Mouse (Mus musculus) kidney, postnatal 0 days (tissue): Measurements from ENCODE around the gene Tfap4. TPM values are rescaled to one million over a fixed set of nuclear protein-coding genes. Genes with fewer than 3 reads are reported as not detected.
"Not testable (repeated sequence)": the region's sequence is repeated elsewhere in the genome, so short reads cannot be mapped to it uniquely, and the experiment has no call there.

Source experiments
- ATAC-seq: fragments of 200-750 bp; cut with Nextera tagmentation; replicated peaks from 2 replicates; pipeline ENCODE4 v1.8.0; 2017; ENCODE audit warnings: low read depth, moderate number of reproducible peaks, moderate TSS enrichment, moderate library complexity; ENCODE audit not compliant: low FRiP score
- DNase-seq: peaks from one replicate; pipeline ENCODE4 v3.0.0-alpha.2; 2016; ENCODE audit warnings: low spot score
- H3K27ac ChIP-seq: fragments of 300-500 bp; sonication (generic); 2 replicates; pipeline ENCODE4 v1.5.1; 2014; ENCODE audit warnings: mild to moderate bottlenecking
- H3K27me3 ChIP-seq: fragments of 300-500 bp; sonication (generic); 2 replicates; pipeline ENCODE4 v1.6.1; 2014; ENCODE audit warnings: low read length, mixed read lengths; ENCODE audit not compliant: insufficient read depth
- H3K36me3 ChIP-seq: fragments of 300-500 bp; sonication (generic); 2 replicates; pipeline ENCODE4 v1.6.1; 2014; ENCODE audit warnings: low read length, mixed read lengths; ENCODE audit not compliant: insufficient read depth
- H3K4me1 ChIP-seq: fragments of 300-500 bp; sonication (generic); replicated peaks from 2 replicates; pipeline ENCODE4 v1.6.1; 2014; ENCODE audit warnings: antibody characterized with exemption, low read length, mixed read lengths; ENCODE audit not compliant: insufficient read depth
- H3K4me2 ChIP-seq: fragments of 300-500 bp; sonication (generic); 2 replicates; pipeline ENCODE4 v1.6.1; 2014; ENCODE audit warnings: mild to moderate bottlenecking, low read length, moderate library complexity, mixed read lengths
- H3K4me3 ChIP-seq: fragments of 300-500 bp; sonication (generic); replicated peaks from 2 replicates; pipeline ENCODE4 v1.5.1; 2014; ENCODE audit warnings: low read depth, low read length
- H3K9ac ChIP-seq: fragments of 300-500 bp; sonication (generic); 2 replicates; pipeline ENCODE4 v1.6.1; 2014; ENCODE audit warnings: low read depth, low read length
- H3K9me3 ChIP-seq: fragments of 300-500 bp; sonication (generic); replicated peaks from 2 replicates; pipeline ENCODE4 v1.6.1; 2016; ENCODE audit warnings: low read length, inconsistent platforms, mixed read lengths
- CTCF ChIP-seq: IDR thresholded peaks from 2 replicates; pipeline ENCODE4 v1.5.1; 2016; ENCODE audit warnings: antibody characterized with exemption, low read depth, mild to moderate bottlenecking, moderate library complexity
- WGBS: fragments of 180-500 bp; shearing (Covaris S2); extraction: QIAGEN DNeasy Blood & Tissue Kit; methylation state at CpG from one replicate; pipeline ENCODE4 v1.1.7; 2014; 5-methylcytosine and 5-hydroxymethylcytosine counted together
- polyA plus RNA-seq: library from polyadenylated mRNA; unstranded; fragments of >200 nt; fragmentation: Nextera tagmentation; extraction: Ambion mirVana; gene quantifications from 2 replicates; pipeline ENCODE4 v1.2.1, GENCODE M21; 2015

Gene Tfap4
- polyA plus RNA-seq, 1 experiment from 2014 or later, result 17.2 TPM

DNA sequence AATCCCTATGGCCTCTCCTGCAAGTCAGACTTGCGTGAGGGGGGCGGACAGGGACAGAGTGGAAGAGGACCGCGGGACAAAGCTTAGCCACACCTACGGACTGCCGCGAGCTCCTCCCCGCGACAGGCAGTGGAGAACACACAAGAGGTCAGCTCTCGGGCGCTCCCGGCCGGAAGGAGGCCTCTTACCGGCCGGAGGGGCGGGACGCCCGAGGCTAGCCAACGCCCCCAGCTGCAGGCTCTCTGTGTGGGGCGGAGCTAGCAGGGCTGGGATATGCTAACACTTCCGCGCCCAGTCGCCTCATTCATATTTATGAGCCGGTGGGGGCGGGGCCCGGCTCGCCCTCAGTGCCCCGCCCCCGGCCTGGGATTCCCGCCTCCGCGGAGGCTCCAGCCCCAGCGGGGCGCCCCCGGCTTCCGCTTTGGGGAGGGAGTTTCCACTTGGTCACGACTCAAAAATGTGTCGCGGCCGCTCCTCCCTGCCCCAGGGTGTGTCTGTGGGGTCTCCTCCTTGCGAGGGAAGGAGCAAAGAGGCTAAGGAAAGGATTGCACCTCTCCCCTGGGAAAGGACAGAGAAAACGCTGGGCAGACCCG lies 27.0 kb upstream of the Tfap4 start:
- no peaks in the 10 kb centered on the region for H3K36me3 ChIP-seq
- peak overlapping the region; percentile 92 for H3K27ac ChIP-seq
- H3K9me3 ChIP-seq, result no peaks in the 10 kb centered on the region
- peak overlapping the region; percentile 47 for H3K9ac ChIP-seq
- under 1% methylated on average over 37 of the region's 43 CpGs for WGBS
- peak overlapping the region; percentile 26 for H3K4me3 ChIP-seq
- H3K27me3 ChIP-seq, result no peaks in the 10 kb centered on the region
- ATAC-seq (peak; percentile 99), DNase-seq (peak; percentile 99)
- H3K4me2 ChIP-seq, result peak overlapping the region; percentile 53
- TF ChIP-seq CTCF, result no peak
- H3K4me1 ChIP-seq, result peaks cover 10% of the 10 kb centered on the region

- peak overlapping the region; percentile 53 for H3K4me2 ChIP-seq
- H3K9me3 ChIP-seq, result no peaks in the 10 kb centered on the region
- ATAC-seq (peak; percentile 14; the same call in 1 of the 2 replicates), DNase-seq (no peak)
- no peaks in the 10 kb centered on the region for H3K27me3 ChIP-seq
- 7% methylated on average over 14 of the region's 14 CpGs for WGBS
- H3K36me3 ChIP-seq, result no peaks in the 10 kb centered on the region
- peak overlapping the region; percentile 92 for H3K27ac ChIP-seq
- peak overlapping the region; percentile 47 for H3K9ac ChIP-seq
- peak overlapping the region; percentile 26 for H3K4me3 ChIP-seq
- H3K4me1 ChIP-seq, result peaks cover 10% of the 10 kb centered on the region
- TF ChIP-seq CTCF, result no peak
Measured at GRCm38 (mm10) chr16:4585642-4586530, 26.2 kb upstream of the Tfap4 start.

DNA sequence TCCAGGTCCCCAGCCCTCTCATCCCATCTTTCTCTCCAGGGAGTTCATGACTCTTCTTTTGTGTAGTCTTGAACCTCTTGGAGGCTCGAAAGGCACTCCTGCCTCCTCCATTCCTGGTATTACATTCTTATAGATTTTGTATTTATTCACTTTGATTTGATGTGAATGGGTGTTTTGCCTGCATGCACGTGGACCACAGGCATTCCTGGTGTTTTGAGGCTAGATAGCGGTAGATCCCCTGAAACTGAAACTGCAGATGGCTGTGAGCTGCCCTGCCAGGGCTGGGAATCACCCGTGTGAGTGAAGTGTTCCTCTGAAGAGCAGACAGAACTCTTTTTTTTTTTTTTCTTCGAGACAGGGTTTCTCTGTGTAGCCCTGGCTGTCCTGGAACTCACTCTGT lies 24.8 kb upstream of the Tfap4 start:
- H3K27ac ChIP-seq, result no peak overlapping the region
- H3K27me3 ChIP-seq, result no peaks in the 10 kb centered on the region
- H3K36me3 ChIP-seq, result no peaks in the 10 kb centered on the region
- WGBS, result 82% methylated on average over 5 of the region's 5 CpGs
- H3K4me2 ChIP-seq, result no peak overlapping the region
- H3K4me1 ChIP-seq, result peaks cover 10% of the 10 kb centered on the region
- no peaks in the 10 kb centered on the region for H3K9me3 ChIP-seq
- no peak overlapping the region for H3K4me3 ChIP-seq
- H3K9ac ChIP-seq, result no peak overlapping the region
- no peak for DNase-seq
- TF ChIP-seq CTCF, result no peak
- no peak for ATAC-seq

- ATAC-seq (no peak), DNase-seq (no peak)
- Histone ChIP-seq H3K4me2 (no peak overlapping the region), H3K4me1 (peaks cover 10% of the 10 kb centered on the region), H3K9me3 (no peaks in the 10 kb centered on the region), H3K27me3 (no peaks in the 10 kb centered on the region), H3K4me3 (no peak overlapping the region), H3K27ac (no peak overlapping the region), H3K36me3 (no peaks in the 10 kb centered on the region), H3K9ac (no peak overlapping the region)
- 85% methylated on average over 3 of the region's 3 CpGs for WGBS
- TF ChIP-seq CTCF, result no peak
Measured at GRCm38 (mm10) chr16:4583807-4584206, 24.2 kb upstream of the Tfap4 start.

- not testable (repeated sequence) for H3K27me3 ChIP-seq, H3K9ac ChIP-seq, H3K4me3 ChIP-seq, DNase-seq, H3K4me2 ChIP-seq, H3K36me3 ChIP-seq, H3K4me1 ChIP-seq, H3K27ac ChIP-seq, H3K9me3 ChIP-seq, ATAC-seq
- WGBS, result 89% methylated on average over 3 of the region's 4 CpGs
Measured at GRCm38 (mm10) chr16:4581179-4581578, 21.5 kb upstream of the Tfap4 start.

GRCm38 (mm10) chr16:4578630-4579029 lies 19.0 kb upstream of the Tfap4 start:
- no peaks in the 10 kb centered on the region for H3K36me3 ChIP-seq
- no peaks in the 10 kb centered on the region for H3K9me3 ChIP-seq
- ATAC-seq, result no peak
- no peak for TF ChIP-seq CTCF
- no peaks in the 10 kb centered on the region for H3K4me1 ChIP-seq
- 45% methylated on average over 7 of the region's 7 CpGs for WGBS
- H3K27ac ChIP-seq, result no peak overlapping the region
- no peak overlapping the region for H3K4me3 ChIP-seq
- H3K9ac ChIP-seq, result no peak overlapping the region
- DNase-seq, result no peak
- H3K4me2 ChIP-seq, result no peak overlapping the region
- no peaks in the 10 kb centered on the region for H3K27me3 ChIP-seq
